Mouse (Mus musculus) naive thymus-derived CD4-positive, alpha-beta T cell, adult 2 months (primary cell): ENCODE measurements around the gene Hsd17b1.

Source experiments
- DNase-seq: peaks from one replicate; pipeline ENCODE4 v3.0.0-alpha.2; 2011; ENCODE audit warnings: low read depth

Gene Hsd17b1

DNA sequence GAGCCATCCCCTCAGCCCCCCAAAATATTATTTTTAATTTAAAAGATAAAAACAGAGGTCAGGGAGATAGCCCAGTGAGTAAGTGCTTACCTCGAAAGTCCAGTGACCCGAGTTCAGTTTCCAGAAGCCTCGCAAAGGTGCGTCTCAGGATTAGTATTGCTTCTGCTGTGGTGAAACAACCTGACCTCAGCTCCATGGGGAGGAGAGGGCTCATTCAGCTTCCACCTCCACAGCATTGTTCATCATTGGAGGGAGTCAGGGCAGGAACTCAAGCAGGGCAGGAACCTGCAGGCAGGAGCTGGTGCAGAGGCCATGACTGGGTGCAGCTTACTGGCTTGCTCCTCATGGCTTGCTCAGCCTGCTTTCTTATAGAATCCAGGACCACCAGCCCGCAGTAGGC, 17.2 kb upstream of the Hsd17b1 start:
- DNase-seq, result no peak

DNA sequence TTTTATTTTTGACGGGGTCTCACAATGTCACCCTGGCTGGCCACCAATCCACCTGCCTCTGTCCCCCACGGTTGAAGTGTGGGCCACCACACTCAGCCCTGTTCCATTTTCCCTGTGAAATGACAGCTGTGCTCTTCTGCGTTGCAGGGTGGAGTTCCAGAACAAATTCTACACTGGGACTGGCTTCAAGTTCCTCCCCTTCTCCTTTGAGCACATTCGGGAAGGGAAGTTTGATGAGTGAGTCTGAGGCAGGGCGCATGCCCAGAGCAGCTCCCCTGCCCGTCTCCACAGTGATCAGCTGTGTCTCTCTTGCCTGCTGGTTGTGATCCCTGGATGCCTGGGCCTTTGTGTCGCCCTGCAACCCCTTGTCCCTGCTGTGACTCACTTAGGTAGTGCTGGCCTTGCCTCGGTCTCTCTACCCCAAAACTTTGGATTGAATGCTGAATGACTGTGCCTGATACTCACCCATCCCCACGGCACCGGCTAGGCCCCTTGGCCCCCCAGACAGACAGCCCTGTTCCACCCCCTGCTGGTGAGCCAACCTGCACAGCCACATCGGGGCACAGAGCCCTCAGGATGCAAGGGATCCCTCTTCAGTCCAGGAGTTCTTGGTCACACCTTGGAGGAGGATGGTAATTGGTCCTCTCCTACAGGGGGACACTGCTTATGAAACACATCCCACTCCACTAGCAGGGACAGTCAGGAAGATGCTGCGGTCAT, 15.9 kb upstream of the Hsd17b1 start:
- DNase-seq, result no peak

GRCm38 (mm10) chr11:101062971-101063675, 15.1 kb upstream of the Hsd17b1 start:
- no peak for DNase-seq

- peak; percentile 72 for DNase-seq
Observed at GRCm38 (mm10) chr11:101063676-101064327, 14.4 kb upstream of the Hsd17b1 start.

GRCm38 (mm10) chr11:101064462-101064861, 13.7 kb upstream of the Hsd17b1 start:
- peak; percentile 39 for DNase-seq

DNA sequence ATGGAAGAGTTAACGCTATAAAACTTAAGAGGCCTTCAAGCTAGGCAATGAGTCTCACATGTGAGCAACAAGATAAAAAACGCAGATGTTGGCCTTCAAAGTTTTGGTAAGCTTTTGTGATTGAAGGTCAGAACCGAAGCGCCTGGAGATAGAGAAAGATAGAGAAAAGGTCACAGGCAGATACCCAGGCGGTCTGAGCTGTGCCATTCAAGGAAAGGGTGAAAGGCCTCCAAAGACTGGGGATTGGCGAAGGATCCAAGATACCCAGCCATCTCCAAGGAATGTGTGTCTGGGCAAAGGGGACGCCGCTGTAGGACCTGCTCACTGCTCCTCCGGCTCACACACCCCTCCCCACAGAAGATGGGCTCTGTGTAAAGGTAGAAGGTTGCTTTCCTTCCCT, 13.2 kb upstream of the Hsd17b1 start:
- no peak for DNase-seq

DNA sequence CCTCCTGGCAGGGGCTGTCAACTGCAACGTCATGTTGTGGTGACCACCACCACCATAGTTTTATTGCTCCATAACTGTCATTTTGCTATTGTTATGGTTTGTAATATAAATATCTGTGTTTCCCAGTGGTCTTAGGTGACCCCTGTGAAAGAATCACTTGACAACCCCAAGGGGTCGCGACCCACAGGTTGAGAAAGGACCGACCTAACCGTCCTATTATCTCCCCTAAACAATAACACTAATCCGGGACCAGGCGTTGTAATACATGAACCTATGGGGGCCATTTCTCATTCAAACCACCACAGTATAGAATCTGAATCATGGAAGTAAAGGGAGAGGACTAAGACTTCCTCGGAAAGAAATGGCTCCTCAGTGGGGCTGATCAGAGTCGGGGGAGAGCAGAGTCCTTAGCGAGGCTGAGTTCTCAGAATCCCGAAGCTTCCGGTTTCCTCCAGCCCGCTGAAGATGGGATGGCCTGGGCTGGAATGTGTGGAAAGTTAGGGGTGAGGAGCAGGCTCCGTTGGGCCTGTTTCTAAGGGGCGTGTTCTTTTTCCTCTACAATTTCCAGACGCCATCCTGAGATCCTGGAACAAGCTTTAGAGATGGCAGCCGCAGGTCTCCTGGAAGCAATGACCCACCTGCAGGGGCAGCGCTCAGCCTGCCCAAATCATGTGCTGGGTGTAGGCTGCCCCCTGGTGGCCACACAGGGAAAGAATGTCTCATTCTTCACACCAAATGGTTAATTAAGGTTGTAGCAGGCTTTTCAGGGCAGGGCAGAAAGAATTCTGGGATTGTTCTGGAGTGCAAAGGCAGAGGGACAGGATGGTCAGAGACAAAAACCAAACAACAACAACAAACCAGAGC, 11.4 kb upstream of the Hsd17b1 start:
- DNase-seq, result peak; percentile 88

DNA sequence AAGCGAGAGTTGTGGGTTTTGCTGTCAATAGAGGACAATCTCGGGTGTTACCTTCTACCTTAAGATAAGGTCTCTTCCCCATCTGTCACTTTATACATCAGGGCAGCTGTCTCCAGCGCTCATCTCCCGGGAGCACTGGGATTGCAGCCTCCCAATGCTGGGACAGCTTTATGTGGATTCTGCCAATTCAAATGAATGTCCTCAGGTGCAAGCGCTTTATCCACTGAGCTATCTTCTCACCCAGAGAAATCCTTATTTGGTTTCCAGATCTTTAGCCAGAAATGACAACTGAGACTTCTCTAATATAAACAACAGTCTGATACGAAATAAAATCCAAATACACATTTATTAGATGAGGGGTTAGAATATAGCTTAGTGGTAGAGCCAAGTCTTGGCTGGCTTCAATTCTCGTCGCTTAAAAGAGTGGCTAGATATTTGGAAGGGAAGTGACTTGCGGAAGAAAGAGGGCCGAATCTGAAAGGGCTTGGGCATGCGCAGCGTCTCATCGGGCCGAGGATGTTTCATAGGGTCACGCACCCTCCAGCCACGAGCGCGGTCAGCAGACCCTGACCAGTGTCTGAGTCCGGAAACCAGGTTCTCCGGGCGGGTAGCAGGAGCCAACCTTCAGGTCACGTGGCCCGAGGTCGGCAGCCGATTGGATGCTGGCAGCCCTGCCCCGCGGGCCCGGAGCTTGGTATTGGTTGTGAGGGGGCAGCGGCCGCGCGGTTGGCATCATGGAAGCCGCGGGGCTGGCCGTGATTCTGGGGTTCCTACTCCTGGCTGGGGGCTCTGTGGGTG, 8.6 kb upstream of the Hsd17b1 start, which contains the start of gene Naglu:
Naglu (plus strand) TSS at position 622 of the 798 bp plus-strand sequence.
- DNase-seq, result peak; percentile 90

- DNase-seq, result no peak
Observed at GRCm38 (mm10) chr11:101070189-101070527, 8.1 kb upstream of the Hsd17b1 start.

DNA sequence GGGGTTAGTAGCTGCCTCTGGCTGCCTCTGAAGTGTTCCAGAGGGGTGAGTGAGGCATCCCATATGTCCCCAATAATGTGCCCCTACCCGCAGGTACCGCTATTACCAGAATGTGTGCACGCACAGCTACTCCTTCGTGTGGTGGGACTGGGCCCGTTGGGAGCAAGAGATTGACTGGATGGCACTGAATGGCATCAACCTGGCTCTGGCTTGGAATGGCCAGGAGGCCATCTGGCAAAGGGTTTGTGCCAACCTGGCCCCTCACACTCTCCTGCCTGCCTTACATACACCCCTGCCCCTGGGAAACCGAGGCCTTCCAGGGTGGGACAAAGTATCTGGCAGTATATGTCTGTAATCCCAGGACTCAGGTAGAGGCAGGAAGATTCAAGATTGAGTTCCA, 7.2 kb upstream of the Hsd17b1 start:
- no peak for DNase-seq

- no peak for DNase-seq
Observed at GRCm38 (mm10) chr11:101071810-101072428, 6.3 kb upstream of the Hsd17b1 start.

GRCm38 (mm10) chr11:101079746-101080145, 1.5 kb downstream of the Hsd17b1 start:
- DNase-seq, result peak; percentile 46

- DNase-seq, result no peak
Observed at GRCm38 (mm10) chr11:101080421-101080820, 2.2 kb downstream of the Hsd17b1 start.

GRCm38 (mm10) chr11:101081659-101082058, 3.4 kb downstream of the Hsd17b1 start:
- DNase-seq, result peak; percentile 32

- DNase-seq, result peak; percentile 95
Observed at GRCm38 (mm10) chr11:101082208-101083082, 4.2 kb downstream of the Hsd17b1 start, which contains the start of gene Coasy. TSS of gene Coasy (plus strand) at chr11:101082565.

GRCm38 (mm10) chr11:101083083-101083697, 5.0 kb downstream of the Hsd17b1 start:
- DNase-seq, result no peak

DNA sequence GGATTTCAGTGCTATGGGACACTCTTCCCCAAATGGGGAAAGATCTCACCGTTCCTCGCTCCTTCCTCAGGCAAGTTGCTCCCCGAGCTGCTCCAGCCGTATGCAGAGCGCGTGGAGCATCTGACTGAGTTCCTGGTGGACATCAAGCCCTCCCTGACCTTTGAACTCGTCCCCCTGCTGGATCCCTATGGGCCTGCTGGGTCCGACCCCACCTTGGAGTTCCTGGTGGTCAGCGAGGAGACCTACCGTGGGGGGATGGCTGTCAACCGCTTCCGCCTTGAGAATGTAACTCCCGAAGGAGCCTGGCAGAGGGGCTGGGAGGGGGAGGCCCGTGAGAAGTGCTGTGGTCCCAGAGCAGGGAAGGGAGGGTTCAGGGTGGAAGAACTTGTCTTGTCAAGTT, 6.0 kb downstream of the Hsd17b1 start:
- no peak for DNase-seq

GRCm38 (mm10) chr11:101084811-101085210, 6.6 kb downstream of the Hsd17b1 start:
- DNase-seq, result no peak

- DNase-seq, result no peak
Observed at GRCm38 (mm10) chr11:101085617-101086322, 7.6 kb downstream of the Hsd17b1 start.
